ENCODE assay signal across 13 mouse cellular contexts in the genomic region with DNA sequence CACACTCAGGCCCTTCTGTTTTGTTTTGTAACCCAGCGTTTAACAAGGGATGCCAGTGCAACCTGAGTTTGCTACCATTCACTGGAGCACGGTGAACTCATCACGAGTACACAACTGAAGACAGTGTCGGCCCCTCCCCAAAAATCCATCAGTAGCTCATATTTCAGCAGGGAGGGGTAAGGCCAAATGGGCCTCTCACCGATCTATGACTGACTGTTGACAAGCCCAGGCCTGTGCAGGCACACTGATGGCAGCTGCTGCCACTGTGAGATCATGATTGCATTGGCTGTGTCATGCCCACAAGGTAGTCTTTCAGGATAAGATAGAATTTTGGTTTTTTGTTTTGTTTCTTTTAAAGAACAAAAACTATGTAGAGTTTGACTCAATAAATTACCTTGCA. TPM values are rescaled to one million over a fixed set of nuclear protein-coding genes. Genes with fewer than 3 reads are reported as not detected.
DNase-seq lines count a peak whose midpoint lies in the region; ATAC-seq and TF ChIP-seq lines count a peak whose summit lies in the region.
"Had no signal": no experiment of that assay in that cellular context is flagged by ENCODE, and none has a peak within 500 bp of the region (broad histone marks: within the 10 kb centered on the region; RNA-seq: fewer than 3 reads in every experiment).

No protein-coding gene starts in this region.

- H3K27ac ChIP-seq in gastrocnemius, adult 2 months: peak overlapping the region; percentile 36
- no peak overlapping the region for H3K27ac ChIP-seq in midbrain, embryonic 13.5 days
- H3K27ac ChIP-seq in midbrain, postnatal 0 days (ENCODE audit: low read depth, low read length): no peak overlapping the region
- H3K27ac ChIP-seq: intestine, embryonic 15.5 days had no signal

- no peak overlapping the region for H3K4me3 ChIP-seq in gastrocnemius, adult 2 months
- no peak overlapping the region for H3K4me3 ChIP-seq in midbrain, embryonic 13.5 days (replicated peaks)
- no peak overlapping the region for H3K4me3 ChIP-seq in midbrain, postnatal 0 days (ENCODE audit: low read depth, low read length)
- H3K4me3 ChIP-seq: intestine, embryonic 15.5 days had no signal

- H3K36me3 ChIP-seq in midbrain, embryonic 13.5 days: no peaks in the 10 kb centered on the region
- H3K36me3 ChIP-seq in midbrain, postnatal 0 days (ENCODE audit: insufficient read depth, low read length): 0 out of 2 replicates have a peak, but pooled peaks cover 2% of the 10 kb centered on the region
- H3K36me3 ChIP-seq: intestine, embryonic 15.5 days had no signal

- WGBS in midbrain, embryonic 13.5 days: 67% methylated on average over 5 of the region's 5 CpGs
- 57% methylated on average over 5 of the region's 5 CpGs for whole genome bisulfite sequencing in midbrain, postnatal 0 days

- intact Hi-C loops in gastrocnemius, adult 2 months (cut with DNase I): no loop called here
- intact Hi-C loops in gastrocnemius, postnatal 36 days (cut with DNase I): no loop called here
- intact Hi-C loops in left cerebral cortex, postnatal 4 days (cut with DNase I): no loop called here

- DNase-seq in gastrocnemius, adult 2 months: peak; percentile 25
- DNase-seq in gastrocnemius, postnatal 36 days: no peak
- DNase-seq in midbrain, postnatal 0 days (ENCODE audit: low spot score): no peak
- peak; percentile 19 for DNase-seq in forelimb bud, embryonic 11.5 days (ENCODE audit: low read depth, low spot score)
- peak; percentile 68 for DNase-seq in urinary bladder, postnatal 14 days (ENCODE audit: low spot score)
- no peak for DNase-seq in left cerebral cortex, postnatal 4 days
- DNase-seq in layer of hippocampus, adult 18-20 months (ENCODE audit: low spot score in 2 of 2): no peak
- DNase-seq: gastrocnemius, postnatal 25 days; right cerebral cortex, postnatal 25 days; thymus, postnatal 4 days had no signal

- no peak overlapping the region for H3K4me2 ChIP-seq in midbrain, embryonic 13.5 days (replicated peaks)
- no peak overlapping the region for H3K4me2 ChIP-seq in midbrain, postnatal 0 days (ENCODE audit: low read depth, low read length, poor library complexity, severe bottlenecking)
- H3K4me2 ChIP-seq: intestine, embryonic 15.5 days had no signal

- no peak overlapping the region for H3K9ac ChIP-seq in midbrain, embryonic 13.5 days (replicated peaks)
- H3K9ac ChIP-seq in midbrain, postnatal 0 days (replicated peaks; ENCODE audit: low read length, poor library complexity, severe bottlenecking): no peak overlapping the region
- H3K9ac ChIP-seq: intestine, embryonic 15.5 days had no signal

- H3K27me3 ChIP-seq in midbrain, embryonic 13.5 days: no peaks in the 10 kb centered on the region
- no peaks in the 10 kb centered on the region for H3K27me3 ChIP-seq in midbrain, postnatal 0 days (ENCODE audit: insufficient read depth, low read length)
- H3K27me3 ChIP-seq: intestine, embryonic 15.5 days had no signal

- no peaks in the 10 kb centered on the region for H3K9me3 ChIP-seq in midbrain, embryonic 13.5 days
- no peaks in the 10 kb centered on the region for H3K9me3 ChIP-seq in midbrain, postnatal 0 days (ENCODE audit: low read length)
- H3K9me3 ChIP-seq: intestine, embryonic 15.5 days had no signal

- peak; percentile 34; the same call in 1 of the 2 replicates for ATAC-seq in midbrain, embryonic 13.5 days
- no peak for ATAC-seq in midbrain, postnatal 0 days (ENCODE audit: low FRiP score)
- ATAC-seq: activated CD4-positive, CD25-positive, alpha-beta regulatory T cell, adult 4 months; intestine, embryonic 15.5 days had no signal

- TF ChIP-seq CTCF in gastrocnemius, adult 2 months (IDR thresholded peaks at IDR 0.05): no peak
- no peak for TF ChIP-seq CTCF in midbrain, postnatal 0 days (IDR thresholded peaks at IDR 0.05)

- H3K4me1 ChIP-seq in midbrain, embryonic 13.5 days (replicated peaks): peaks cover 12% of the 10 kb centered on the region; the same call in 1 of the 2 replicates
- no peaks in the 10 kb centered on the region for H3K4me1 ChIP-seq in midbrain, postnatal 0 days (ENCODE audit: insufficient read depth, low read length)
- H3K4me1 ChIP-seq: intestine, embryonic 15.5 days had no signal

RNA-seq across cellular contexts. Expression of a gene that starts 12.2 kb away (rescaled TPM):
- total RNA-seq in gastrocnemius, adult 2 months (2021): 10 to 100 TPM; 14.4 to 20.1 TPM
- total RNA-seq in gastrocnemius, postnatal 36 days (2021): 10 to 100 TPM; 14.2 to 18.0 TPM
- polyA plus RNA-seq in midbrain, embryonic 13.5 days (2015; fragmentation: Nextera tagmentation; extraction: Ambion mirVana): 21.2 and 22.3 TPM in 2 replicates
- total RNA-seq in midbrain, postnatal 0 days (2014; rRNA removed): 32.7 and 41.5 TPM in 2 replicates
- polyA plus RNA-seq in midbrain, postnatal 0 days (2015; fragmentation: Nextera tagmentation; extraction: Ambion mirVana): 17.3 and 19.0 TPM in 2 replicates
- 10 to 100 TPM; 45.8 to 49.0 TPM for total RNA-seq in left cerebral cortex, postnatal 4 days (2021)
- 10 to 100 TPM; 32.8 to 37.1 TPM for total RNA-seq in layer of hippocampus, adult 18-20 months (2021)

Comparison
In these comparisons a context has a peak if more than half of its experiments do, and no peak if none do; other contexts are left out.
1. DNase-seq: peak in gastrocnemius, adult 2 months (single experiment), forelimb bud, embryonic 11.5 days (single experiment) and urinary bladder, postnatal 14 days (single experiment); none in gastrocnemius, postnatal 36 days (0 of 2), midbrain, postnatal 0 days (single experiment), left cerebral cortex, postnatal 4 days (single experiment) and layer of hippocampus, adult 18-20 months (0 of 2).